Mouse (Mus musculus): Measurements from ENCODE around the gene Arcn1. TPM values are rescaled to one million over a fixed set of nuclear protein-coding genes. Genes with fewer than 3 reads are reported as not detected.

The Arcn1 gene
- polyA plus RNA-seq, 2 experiments, result 111 to 221 TPM

- H3K4me2 ChIP-seq (replicated peaks; ENCODE audit: low read depth, low read length, severe bottlenecking), result peak within 1 kb of the TSS; percentile 95
- peak; percentile 83 for DNase-seq (ENCODE audit: low spot score)
- peak within 1 kb of the TSS; percentile 73 for H3K9ac ChIP-seq (ENCODE audit: low read depth, low read length, severe bottlenecking)
- H3K4me3 ChIP-seq (replicated peaks; ENCODE audit: low read length), result peak within 1 kb of the TSS; percentile 69
- peaks cover 28% of the 10 kb centered on the region for H3K4me1 ChIP-seq (ENCODE audit: control insufficient read depth, insufficient read depth, low read length)
- under 1% methylated on average over 40 of the region's 47 CpGs for WGBS
- peak; percentile 51; the same call in 1 of the 2 replicates for TF ChIP-seq POLR2A (IDR thresholded peaks at IDR 0.05; ENCODE audit: borderline replicate concordance, extremely low read depth, insufficient read depth, insufficient read length)
- ATAC-seq (ENCODE audit: low FRiP score, low read depth), result peak; percentile 69
- H3K27ac ChIP-seq (replicated peaks; ENCODE audit: low read depth, low read length), result peak within 1 kb of the TSS; percentile 86
- no peaks in the 10 kb centered on the region for H3K9me3 ChIP-seq (ENCODE audit: control insufficient read depth, low read length)
- H3K27me3 ChIP-seq (ENCODE audit: control insufficient read depth, insufficient read depth, low read length), result no peaks in the 10 kb centered on the region
- no peaks in the 10 kb centered on the region for H3K36me3 ChIP-seq (ENCODE audit: control insufficient read depth, insufficient read depth, low read length)
These were observed 32.8 kb downstream of the Arcn1 start, which contains the start of gene Phldb1 for GRCm38 (mm10) chr9:44734524-44735494. Gene Phldb1, minus strand, starts transcription at chr9:44735198.

GRCm38 (mm10) chr9:44733671-44734523 is 33.7 kb downstream of the Arcn1 start:
- Histone ChIP-seq H3K9ac (ENCODE audit: low read depth, low read length, severe bottlenecking) (peak overlapping the region; percentile 73), H3K27me3 (ENCODE audit: control insufficient read depth, insufficient read depth, low read length) (no peaks in the 10 kb centered on the region), H3K9me3 (ENCODE audit: control insufficient read depth, low read length) (no peaks in the 10 kb centered on the region), H3K4me1 (ENCODE audit: control insufficient read depth, insufficient read depth, low read length) (peaks cover 28% of the 10 kb centered on the region), H3K27ac (replicated peaks; ENCODE audit: low read depth, low read length) (peak overlapping the region; percentile 86), H3K4me2 (replicated peaks; ENCODE audit: low read depth, low read length, severe bottlenecking) (peak overlapping the region; percentile 95), H3K4me3 (replicated peaks; ENCODE audit: low read length) (peak overlapping the region; percentile 69), H3K36me3 (ENCODE audit: control insufficient read depth, insufficient read depth, low read length) (no peaks in the 10 kb centered on the region)
- DNase-seq (ENCODE audit: low spot score) (peak; percentile 40), ATAC-seq (ENCODE audit: low FRiP score, low read depth) (peak; percentile 25; the same call in 1 of the 2 replicates)
- TF ChIP-seq POLR2A (IDR thresholded peaks at IDR 0.05; ENCODE audit: borderline replicate concordance, extremely low read depth, insufficient read depth, insufficient read length), result no peak
- WGBS, result under 1% methylated on average over 71 of the region's 79 CpGs

DNA sequence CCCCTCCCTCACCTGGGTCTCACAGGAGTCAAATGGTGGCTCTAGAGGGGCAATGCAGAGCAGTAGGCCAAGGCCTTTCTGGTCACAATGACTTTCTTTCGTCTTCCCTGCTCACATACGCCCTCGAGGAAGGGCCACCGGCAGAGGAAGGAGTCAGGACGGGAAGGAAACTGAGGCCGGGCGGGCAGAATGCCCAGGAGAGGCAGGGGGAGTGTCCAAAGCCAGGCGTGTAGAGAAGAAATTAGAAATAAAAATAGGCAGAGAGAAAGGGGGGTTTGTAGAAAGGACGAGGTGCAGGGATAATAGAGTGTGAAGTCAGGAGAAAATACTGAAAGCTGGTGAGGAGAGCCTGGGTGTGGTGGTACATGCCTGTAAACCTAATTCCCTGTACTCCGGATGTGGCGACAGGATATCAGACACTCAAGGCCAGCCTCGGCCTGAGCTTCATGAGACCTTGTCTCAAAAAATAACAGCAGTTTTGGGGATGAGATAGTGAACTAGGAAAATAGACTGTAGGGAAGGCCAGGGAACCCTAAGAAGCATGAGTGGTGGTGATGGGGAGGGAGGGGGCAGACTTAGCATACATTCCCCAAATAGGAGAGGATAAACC is 34.6 kb downstream of the Arcn1 start:
- Histone ChIP-seq H3K4me2 (replicated peaks; ENCODE audit: low read depth, low read length, severe bottlenecking) (peak overlapping the region; percentile 95), H3K4me1 (ENCODE audit: control insufficient read depth, insufficient read depth, low read length) (peaks cover 28% of the 10 kb centered on the region)
- 46% methylated on average over 12 of the region's 12 CpGs for WGBS

GRCm38 (mm10) chr9:44732130-44732549 is 35.5 kb downstream of the Arcn1 start:
- Histone ChIP-seq H3K4me1 (ENCODE audit: control insufficient read depth, insufficient read depth, low read length) (peaks cover 22% of the 10 kb centered on the region), H3K9me3 (ENCODE audit: control insufficient read depth, low read length) (no peaks in the 10 kb centered on the region), H3K36me3 (ENCODE audit: control insufficient read depth, insufficient read depth, low read length) (no peaks in the 10 kb centered on the region), H3K4me2 (replicated peaks; ENCODE audit: low read depth, low read length, severe bottlenecking) (peak overlapping the region; percentile 95), H3K9ac (ENCODE audit: low read depth, low read length, severe bottlenecking) (no peak overlapping the region), H3K4me3 (replicated peaks; ENCODE audit: low read length) (no peak overlapping the region), H3K27me3 (ENCODE audit: control insufficient read depth, insufficient read depth, low read length) (no peaks in the 10 kb centered on the region), H3K27ac (replicated peaks; ENCODE audit: low read depth, low read length) (no peak overlapping the region)
- no peak for DNase-seq (ENCODE audit: low spot score)
- no peak for ATAC-seq (ENCODE audit: low FRiP score, low read depth)
- TF ChIP-seq POLR2A (IDR thresholded peaks at IDR 0.05; ENCODE audit: borderline replicate concordance, extremely low read depth, insufficient read depth, insufficient read length), result no peak
- WGBS, result 71% methylated on average over 5 of the region's 5 CpGs

More for the DNA sequence above, 34.6 kb downstream of the Arcn1 start:
- Histone ChIP-seq H3K9ac (ENCODE audit: low read depth, low read length, severe bottlenecking) (peak overlapping the region; percentile 73), H3K4me3 (replicated peaks; ENCODE audit: low read length) (peak overlapping the region; percentile 69), H3K27ac (replicated peaks; ENCODE audit: low read depth, low read length) (peak overlapping the region; percentile 86), H3K27me3 (ENCODE audit: control insufficient read depth, insufficient read depth, low read length) (no peaks in the 10 kb centered on the region), H3K9me3 (ENCODE audit: control insufficient read depth, low read length) (no peaks in the 10 kb centered on the region), H3K36me3 (ENCODE audit: control insufficient read depth, insufficient read depth, low read length) (no peaks in the 10 kb centered on the region)
- TF ChIP-seq POLR2A (IDR thresholded peaks at IDR 0.05; ENCODE audit: borderline replicate concordance, extremely low read depth, insufficient read depth, insufficient read length), result no peak
- DNase-seq (ENCODE audit: low spot score) (no peak), ATAC-seq (ENCODE audit: low FRiP score, low read depth) (no peak)

Measured in limb, embryonic 14.5 days (tissue).